Mouse (Mus musculus) neural tube, embryonic 13.5 days (tissue): ENCODE measurements around the gene Olfr481. TPM values are rescaled to one million over a fixed set of nuclear protein-coding genes. Genes with fewer than 3 reads are reported as not detected.

Experiments
- ATAC-seq: fragments of 200-750 bp; cut with Nextera tagmentation; 2 replicates; pipeline ENCODE4 v1.8.0; 2017; ENCODE audit warnings: low read depth, mild to moderate bottlenecking, moderate TSS enrichment, moderate library complexity
- H3K27ac ChIP-seq: fragments of 300-500 bp; sonication (generic); replicated peaks from 2 replicates; pipeline ENCODE4 v1.5.1; 2015; ENCODE audit warnings: moderate library complexity, mild to moderate bottlenecking, inconsistent platforms
- H3K27me3 ChIP-seq: fragments of 300-500 bp; sonication (generic); 2 replicates; pipeline ENCODE4 v1.6.1; 2015; ENCODE audit warnings: mild to moderate bottlenecking, inconsistent platforms
- H3K36me3 ChIP-seq: fragments of 300-500 bp; sonication (generic); 2 replicates; pipeline ENCODE4 v1.6.1; 2015; ENCODE audit warnings: mild to moderate bottlenecking, inconsistent platforms
- H3K4me1 ChIP-seq: fragments of 300-500 bp; sonication (generic); replicated peaks from 2 replicates; pipeline ENCODE4 v1.6.1; 2015; ENCODE audit warnings: inconsistent platforms
- H3K4me2 ChIP-seq: fragments of 300-500 bp; sonication (generic); 2 replicates; pipeline ENCODE4 v1.6.1; 2015; ENCODE audit warnings: inconsistent platforms, mild to moderate bottlenecking, moderate library complexity
- H3K4me3 ChIP-seq: fragments of 300-500 bp; sonication (generic); 2 replicates; pipeline ENCODE4 v1.5.1; 2015; ENCODE audit warnings: mild to moderate bottlenecking, inconsistent platforms
- H3K9ac ChIP-seq: fragments of 300-500 bp; sonication (generic); 2 replicates; pipeline ENCODE4 v1.6.1; 2015; ENCODE audit warnings: moderate library complexity, mild to moderate bottlenecking, inconsistent platforms
- H3K9me3 ChIP-seq: fragments of 300-500 bp; sonication (generic); 2 replicates; pipeline ENCODE4 v1.6.1; 2016; ENCODE audit warnings: inconsistent platforms
- WGBS: fragments of 180-500 bp; shearing (Covaris S2); methylation state at CpG from one replicate; pipeline ENCODE4 v1.1.7; 2015; 5-methylcytosine and 5-hydroxymethylcytosine counted together
- polyA plus RNA-seq: library from polyadenylated mRNA; unstranded; fragments of >200 nt; fragmentation: Nextera tagmentation; extraction: Ambion mirVana; gene quantifications from 2 replicates; pipeline ENCODE4 v1.2.1, GENCODE M21; 2015

Gene Olfr481
- not detected in 2 replicates for polyA plus RNA-seq

DNA sequence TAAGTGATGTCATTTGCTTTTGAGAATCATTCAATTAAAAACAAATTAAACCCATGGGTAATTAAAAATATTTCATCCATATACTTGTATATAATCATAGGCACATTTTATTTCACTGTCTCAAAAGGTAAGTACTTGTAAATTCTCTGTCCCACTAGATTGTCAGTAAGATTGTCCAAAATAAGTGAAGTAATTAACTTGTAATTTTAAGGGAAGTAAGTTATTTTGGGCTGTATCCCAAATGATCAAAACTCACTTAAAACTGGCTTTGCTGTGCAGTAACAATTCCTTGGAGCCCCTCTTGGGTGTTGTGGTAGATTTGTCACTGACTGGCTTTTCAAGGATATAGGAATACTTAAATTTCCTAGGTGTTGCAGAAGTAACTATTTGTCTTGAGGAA, at the start of gene Olfr481:
TSS of gene Olfr481 (plus strand) at position 301 of the 400 bp plus-strand sequence.
- ATAC-seq, result no peak
- Histone ChIP-seq H3K4me1 (no peaks in the 10 kb centered on the region), H3K4me3 (no peak within 1 kb of the TSS), H3K27ac (no peak within 1 kb of the TSS), H3K4me2 (no peak within 1 kb of the TSS), H3K36me3 (no peaks in the 10 kb centered on the region), H3K27me3 (no peaks in the 10 kb centered on the region), H3K9me3 (no peaks in the 10 kb centered on the region), H3K9ac (no peak within 1 kb of the TSS)

DNA sequence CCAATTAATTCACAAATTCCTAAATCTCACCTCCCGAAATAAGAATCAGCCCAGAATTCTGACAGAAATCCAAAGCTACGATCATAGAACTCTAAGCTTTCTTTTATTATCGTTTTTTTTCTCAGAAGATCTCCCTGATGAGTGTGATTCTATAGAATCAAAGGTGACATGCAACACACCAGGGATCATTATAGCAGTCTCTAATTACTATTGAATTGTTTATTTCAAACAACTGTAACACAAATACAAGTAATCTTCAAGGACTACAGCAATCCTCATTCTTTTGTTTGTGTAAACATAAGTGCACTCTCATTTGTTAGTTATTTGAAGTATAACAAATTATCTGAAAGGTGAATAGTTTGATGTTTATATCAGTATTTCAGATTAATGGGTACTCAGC, 45.8 kb upstream of the Olfr481 start, which contains the start of gene Olfr478:
TSS of gene Olfr478 (minus strand) at position 101 of the 400 bp plus-strand sequence.
- H3K36me3 ChIP-seq, result no peaks in the 10 kb centered on the region
- H3K4me2 ChIP-seq, result no peak within 1 kb of the TSS
- no peak for ATAC-seq
- no peak within 1 kb of the TSS for H3K9ac ChIP-seq
- no peaks in the 10 kb centered on the region for H3K27me3 ChIP-seq
- WGBS, result 84% methylated on average over 3 of the region's 3 CpGs
- no peaks in the 10 kb centered on the region for H3K4me1 ChIP-seq
- H3K9me3 ChIP-seq, result no peaks in the 10 kb centered on the region
- no peak within 1 kb of the TSS for H3K27ac ChIP-seq
- H3K4me3 ChIP-seq, result no peak within 1 kb of the TSS

DNA sequence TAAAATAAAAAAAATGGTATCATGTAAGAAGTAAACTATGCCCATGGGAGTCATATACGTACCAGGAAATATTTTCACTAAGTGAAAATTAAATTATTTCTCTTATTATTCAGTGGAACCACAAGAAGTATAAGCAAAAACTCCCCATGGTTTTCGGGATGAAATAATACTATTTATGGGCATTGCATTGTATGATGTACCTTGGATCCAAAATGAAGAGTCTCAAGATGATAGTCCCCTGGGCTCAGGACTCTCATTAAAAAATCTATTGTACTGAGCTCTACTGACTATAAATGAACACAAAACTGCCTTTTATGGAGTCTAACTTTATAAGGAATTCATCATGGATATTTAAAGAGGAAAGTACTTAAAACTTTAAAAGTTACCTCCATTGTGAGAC, 29.3 kb upstream of the Olfr481 start, which contains the start of gene Olfr479:
TSS of gene Olfr479 (plus strand) at position 301 of the 400 bp plus-strand sequence.
- Histone ChIP-seq H3K27me3 (no peaks in the 10 kb centered on the region), H3K4me1 (no peaks in the 10 kb centered on the region), H3K9ac (no peak within 1 kb of the TSS), H3K4me3 (no peak within 1 kb of the TSS), H3K36me3 (no peaks in the 10 kb centered on the region), H3K9me3 (no peaks in the 10 kb centered on the region), H3K4me2 (no peak within 1 kb of the TSS), H3K27ac (no peak within 1 kb of the TSS)
- ATAC-seq, result no peak
- 91% methylated on average over 2 of the region's 2 CpGs for WGBS

DNA sequence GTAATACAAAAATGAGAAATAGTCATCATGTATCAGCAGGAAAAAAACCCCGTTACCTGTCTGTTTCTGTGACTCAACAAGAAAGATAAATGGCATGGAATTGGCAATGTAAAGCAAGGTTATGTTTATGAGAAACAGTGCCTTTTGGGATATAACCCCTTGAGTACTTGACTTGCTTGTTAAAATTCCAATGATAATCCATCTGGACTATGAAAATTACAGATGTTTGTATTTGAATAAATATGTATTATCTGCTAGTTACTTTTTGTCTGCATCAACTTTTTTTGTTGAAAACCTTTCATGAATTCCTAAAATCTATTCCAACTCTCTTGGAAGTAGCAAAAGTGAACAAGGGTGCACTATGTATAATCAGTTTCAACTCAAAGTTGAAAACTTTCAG, 12.4 kb upstream of the Olfr481 start, which contains the start of gene Olfr480:
TSS of gene Olfr480 (minus strand) at position 101 of the 400 bp plus-strand sequence.
- 93% methylated on average over 1 of the region's 1 CpGs for WGBS
- no peak for ATAC-seq

DNA sequence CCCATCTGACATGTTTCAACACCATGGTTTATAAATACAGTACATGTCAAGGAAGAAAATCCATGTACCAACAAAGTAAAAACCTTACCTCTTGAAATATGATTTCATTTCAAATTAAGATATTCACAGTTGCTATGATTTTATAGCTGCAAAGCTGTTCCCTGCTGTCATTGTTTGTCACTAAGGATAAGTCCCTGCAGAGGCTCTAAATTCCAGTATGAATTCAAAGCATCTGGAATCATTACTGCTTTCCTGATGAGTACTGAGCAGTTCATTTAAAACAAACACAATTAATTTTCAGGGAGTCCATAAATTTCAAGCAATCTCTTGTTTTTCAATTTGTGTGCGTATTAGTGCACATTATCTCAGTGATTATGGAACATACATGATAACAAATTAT, 17.8 kb downstream of the Olfr481 start, which contains the start of gene Olfr482:
TSS of gene Olfr482 (minus strand) at position 101 of the 400 bp plus-strand sequence.
- Histone ChIP-seq H3K4me2 (no peak within 1 kb of the TSS), H3K9me3 (no peaks in the 10 kb centered on the region), H3K36me3 (no peaks in the 10 kb centered on the region), H3K27me3 (no peaks in the 10 kb centered on the region), H3K27ac (no peak within 1 kb of the TSS), H3K9ac (no peak within 1 kb of the TSS), H3K4me1 (no peaks in the 10 kb centered on the region), H3K4me3 (no peak within 1 kb of the TSS)
- ATAC-seq, result no peak
- 72% methylated on average over 1 of the region's 1 CpGs for WGBS

More for the DNA sequence above, 12.4 kb upstream of the Olfr481 start, which contains the start of gene Olfr480:
- no peak within 1 kb of the TSS for H3K9ac ChIP-seq
- no peaks in the 10 kb centered on the region for H3K36me3 ChIP-seq
- H3K4me2 ChIP-seq, result no peak within 1 kb of the TSS
- H3K9me3 ChIP-seq, result no peaks in the 10 kb centered on the region
- H3K27me3 ChIP-seq, result no peaks in the 10 kb centered on the region
- H3K27ac ChIP-seq, result no peak within 1 kb of the TSS
- H3K4me1 ChIP-seq, result no peaks in the 10 kb centered on the region
- no peak within 1 kb of the TSS for H3K4me3 ChIP-seq

DNA sequence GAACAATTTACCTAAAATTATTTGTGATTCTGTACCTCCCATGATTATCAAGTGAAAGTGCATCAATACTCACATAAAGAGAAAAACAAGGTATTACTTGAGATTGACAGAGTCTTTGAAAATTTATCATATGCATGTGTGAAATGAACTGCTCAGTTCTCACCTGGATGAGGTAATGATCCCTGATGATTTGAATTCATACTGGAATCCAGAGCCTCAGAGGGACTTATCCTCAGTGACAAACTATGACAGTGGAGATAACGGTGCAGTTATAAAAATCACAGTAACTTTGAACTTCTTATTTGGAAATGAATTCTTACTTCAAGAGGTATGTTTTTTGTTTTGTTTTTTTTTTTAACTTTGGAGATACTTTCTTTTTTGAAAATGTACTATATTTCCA, 20.9 kb downstream of the Olfr481 start, which contains the start of gene Olfr483:
TSS of gene Olfr483 (plus strand) at position 301 of the 400 bp plus-strand sequence.
- Histone ChIP-seq H3K36me3 (no peaks in the 10 kb centered on the region), H3K27ac (no peak within 1 kb of the TSS), H3K4me2 (no peak within 1 kb of the TSS), H3K4me1 (no peaks in the 10 kb centered on the region), H3K9ac (no peak within 1 kb of the TSS), H3K27me3 (no peaks in the 10 kb centered on the region), H3K9me3 (no peaks in the 10 kb centered on the region), H3K4me3 (no peak within 1 kb of the TSS)
- 91% methylated on average over 1 of the region's 1 CpGs for WGBS
- ATAC-seq, result no peak

DNA sequence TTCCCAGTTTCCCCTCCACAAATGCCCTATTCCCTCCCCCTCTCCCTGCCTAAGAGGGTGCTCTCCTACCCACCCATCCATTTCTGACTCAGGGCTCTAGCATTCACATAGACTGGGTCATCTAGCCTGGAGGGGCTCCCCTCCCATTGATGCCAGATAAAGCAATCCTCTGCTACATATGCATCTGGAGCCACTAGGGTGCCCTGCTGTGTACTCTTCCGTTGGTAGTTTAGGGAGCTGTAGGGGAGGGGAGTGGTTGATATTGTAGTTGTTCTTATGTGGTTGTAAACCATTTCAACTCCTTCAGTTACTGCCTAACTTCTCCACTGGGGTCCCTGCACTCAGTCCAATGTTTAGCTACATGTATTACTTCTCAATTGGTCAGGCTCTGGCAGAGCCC, 41.0 kb downstream of the Olfr481 start:
- Histone ChIP-seq H3K4me1 (no peaks in the 10 kb centered on the region), H3K9ac (no peak overlapping the region), H3K9me3 (no peaks in the 10 kb centered on the region), H3K4me3 (no peak overlapping the region), H3K36me3 (no peaks in the 10 kb centered on the region), H3K4me2 (no peak overlapping the region), H3K27ac (no peak overlapping the region), H3K27me3 (no peaks in the 10 kb centered on the region)
- WGBS, result 0% methylated on average over 1 of the region's 1 CpGs
- ATAC-seq, result no peak

DNA sequence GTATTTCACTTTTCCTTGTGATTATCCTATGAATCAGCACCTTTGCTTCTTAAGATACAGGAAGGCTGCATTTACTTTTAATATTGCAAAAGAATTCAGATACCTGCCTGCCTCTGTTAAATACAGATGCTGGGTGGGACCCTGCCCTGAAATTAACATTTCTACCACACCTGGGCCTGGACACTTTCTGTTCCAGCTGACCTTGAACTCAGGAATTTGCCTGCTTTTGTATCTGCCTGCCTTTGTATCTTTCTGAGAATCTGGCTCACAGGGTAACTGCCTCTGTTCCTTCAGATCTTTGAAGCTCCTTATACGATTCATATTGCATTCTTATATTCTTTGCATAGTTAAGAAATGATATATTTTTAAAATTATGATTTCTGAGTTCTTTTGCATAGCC, 41.8 kb downstream of the Olfr481 start:
- ATAC-seq, result no peak
- Histone ChIP-seq H3K27me3 (no peaks in the 10 kb centered on the region), H3K27ac (no peak overlapping the region), H3K4me3 (no peak overlapping the region), H3K36me3 (no peaks in the 10 kb centered on the region), H3K9me3 (no peaks in the 10 kb centered on the region), H3K4me2 (no peak overlapping the region), H3K9ac (no peak overlapping the region), H3K4me1 (no peaks in the 10 kb centered on the region)
- WGBS, result 72% methylated on average over 1 of the region's 1 CpGs

DNA sequence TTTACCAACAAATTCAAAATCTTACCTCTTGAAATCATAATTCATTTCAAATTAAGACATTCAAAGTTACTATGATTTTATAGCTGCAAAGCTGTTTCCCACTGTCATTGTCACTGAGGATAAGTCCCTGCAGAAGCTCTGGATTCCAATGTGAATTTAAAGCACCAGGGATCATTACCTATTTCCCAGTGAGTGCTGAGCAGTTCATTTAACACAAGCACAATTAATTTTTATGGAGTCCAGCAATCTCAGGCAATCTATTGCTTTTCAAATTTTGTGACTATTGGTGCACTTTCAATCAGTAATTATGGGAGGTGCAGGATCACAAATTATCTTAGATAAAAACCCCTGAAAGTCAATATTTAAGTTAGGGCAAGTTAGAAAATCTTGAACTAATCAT, 47.7 kb downstream of the Olfr481 start, which contains the start of gene Olfr484:
TSS of gene Olfr484 (minus strand) at position 101 of the 400 bp plus-strand sequence.
- Histone ChIP-seq H3K4me3 (no peak within 1 kb of the TSS), H3K4me1 (no peaks in the 10 kb centered on the region), H3K9me3 (no peaks in the 10 kb centered on the region), H3K9ac (no peak within 1 kb of the TSS), H3K4me2 (no peak within 1 kb of the TSS), H3K36me3 (no peaks in the 10 kb centered on the region), H3K27ac (no peak within 1 kb of the TSS), H3K27me3 (no peaks in the 10 kb centered on the region)
- ATAC-seq, result no peak

Other genes with a start within 250 kb of the Olfr481 start
- not detected in 2 replicates for gene Olfr470, start 232.4 kb upstream of the Olfr481 start, polyA plus RNA-seq
- gene Olfr472, start 182.0 kb upstream of the Olfr481 start, polyA plus RNA-seq, result not detected in 2 replicates
- not detected in 2 replicates for gene Olfr473, start 149.4 kb upstream of the Olfr481 start, polyA plus RNA-seq
- not detected in 2 replicates for gene Olfr474, start 125.2 kb upstream of the Olfr481 start, polyA plus RNA-seq
- gene Olfr476, start 115.1 kb upstream of the Olfr481 start, polyA plus RNA-seq, result not detected in 2 replicates
- not detected in 2 replicates for gene Olfr477, start 93.2 kb upstream of the Olfr481 start, polyA plus RNA-seq
- not detected in 2 replicates for gene Olfr478, start 45.9 kb upstream of the Olfr481 start, polyA plus RNA-seq
- gene Olfr479, start 29.2 kb upstream of the Olfr481 start, polyA plus RNA-seq, result not detected in 2 replicates
- not detected in 2 replicates for gene Olfr480, start 12.5 kb upstream of the Olfr481 start, polyA plus RNA-seq
- not detected in 2 replicates for gene Olfr482, start 17.7 kb downstream of the Olfr481 start, polyA plus RNA-seq
- not detected in 2 replicates for gene Olfr483, start 21.0 kb downstream of the Olfr481 start, polyA plus RNA-seq
- gene Olfr484, start 47.6 kb downstream of the Olfr481 start, polyA plus RNA-seq, result not detected in 2 replicates
- not detected in 2 replicates for gene Olfr485, start 80.0 kb downstream of the Olfr481 start, polyA plus RNA-seq
- not detected in 2 replicates for gene Olfr486, start 92.9 kb downstream of the Olfr481 start, polyA plus RNA-seq
- not detected in 2 replicates for gene Olfr487, start 134.8 kb downstream of the Olfr481 start, polyA plus RNA-seq
- not detected in 2 replicates for gene Olfr488, start 178.5 kb downstream of the Olfr481 start, polyA plus RNA-seq
- gene Olfr490, start 209.1 kb downstream of the Olfr481 start, polyA plus RNA-seq, result not detected in 2 replicates
- gene Olfr491, start 233.6 kb downstream of the Olfr481 start, polyA plus RNA-seq, result not detected in 2 replicates
- gene Olfr492, start 243.8 kb downstream of the Olfr481 start, polyA plus RNA-seq, result not detected in 2 replicates